Mouse (Mus musculus) midbrain, embryonic 11.5 days (tissue): ENCODE measurements around the gene Gm49510. TPM values are rescaled to one million over a fixed set of nuclear protein-coding genes. Genes with fewer than 3 reads are reported as not detected.
A peak's percentile ranks its signal among the peaks of the same experiment; 100 is the strongest.

Experiments
- ATAC-seq: fragments of 200-750 bp; cut with Nextera tagmentation; 2 replicates; pipeline ENCODE4 v1.8.0; 2017; ENCODE audit warnings: moderate TSS enrichment, moderate library complexity; ENCODE audit not compliant: low FRiP score
- DNase-seq: peaks from one replicate; pipeline ENCODE4 v3.0.0; 2015; ENCODE audit warnings: low spot score; ENCODE audit errors: missing footprints
- H3K27ac ChIP-seq: fragments of 300-500 bp; sonication (generic); 2 replicates; pipeline ENCODE4 v1.5.1; 2014; ENCODE audit warnings: low read depth, low read length
- H3K27me3 ChIP-seq: fragments of 300-500 bp; sonication (generic); 2 replicates; pipeline ENCODE4 v1.6.1; 2014; ENCODE audit warnings: mild to moderate bottlenecking, low read length, moderate library complexity, mixed read lengths; ENCODE audit not compliant: control insufficient read depth, insufficient read depth
- H3K36me3 ChIP-seq: fragments of 300-500 bp; sonication (generic); 2 replicates; pipeline ENCODE4 v1.6.1; 2014; ENCODE audit warnings: mild to moderate bottlenecking, low read length, moderate library complexity, mixed read lengths; ENCODE audit not compliant: control insufficient read depth, insufficient read depth
- H3K4me1 ChIP-seq: fragments of 300-500 bp; sonication (generic); 2 replicates; pipeline ENCODE4 v1.6.1; 2014; ENCODE audit warnings: low read length; ENCODE audit not compliant: control insufficient read depth, insufficient read depth
- H3K4me2 ChIP-seq: fragments of 300-500 bp; sonication (generic); 2 replicates; pipeline ENCODE4 v1.6.1; 2014; ENCODE audit warnings: mild to moderate bottlenecking, moderate library complexity
- H3K4me3 ChIP-seq: fragments of 300-500 bp; sonication (generic); 2 replicates; pipeline ENCODE4 v1.5.1; 2014; ENCODE audit warnings: low read depth, low read length
- H3K9ac ChIP-seq: fragments of 300-500 bp; sonication (generic); 2 replicates; pipeline ENCODE4 v1.6.1; 2014; ENCODE audit warnings: low read length
- H3K9me3 ChIP-seq: fragments of 300-500 bp; sonication (generic); 2 replicates; pipeline ENCODE4 v1.6.1; 2016; ENCODE audit warnings: low read length; ENCODE audit not compliant: control insufficient read depth
- WGBS: fragments of 180-500 bp; shearing (Covaris S2); extraction: QIAGEN DNeasy Blood & Tissue Kit; methylation state at CpG from one replicate; pipeline ENCODE4 v1.1.7; 2014; 5-methylcytosine and 5-hydroxymethylcytosine counted together
- polyA plus RNA-seq: library from polyadenylated mRNA; unstranded; fragments of >200 nt; fragmentation: Nextera tagmentation; extraction: Ambion mirVana; gene quantifications from 2 replicates; pipeline ENCODE4 v1.2.1, GENCODE M21; 2014

Gm49510 gene
- polyA plus RNA-seq, 1 experiment from 2014 or later: 0.11 TPM

DNA sequence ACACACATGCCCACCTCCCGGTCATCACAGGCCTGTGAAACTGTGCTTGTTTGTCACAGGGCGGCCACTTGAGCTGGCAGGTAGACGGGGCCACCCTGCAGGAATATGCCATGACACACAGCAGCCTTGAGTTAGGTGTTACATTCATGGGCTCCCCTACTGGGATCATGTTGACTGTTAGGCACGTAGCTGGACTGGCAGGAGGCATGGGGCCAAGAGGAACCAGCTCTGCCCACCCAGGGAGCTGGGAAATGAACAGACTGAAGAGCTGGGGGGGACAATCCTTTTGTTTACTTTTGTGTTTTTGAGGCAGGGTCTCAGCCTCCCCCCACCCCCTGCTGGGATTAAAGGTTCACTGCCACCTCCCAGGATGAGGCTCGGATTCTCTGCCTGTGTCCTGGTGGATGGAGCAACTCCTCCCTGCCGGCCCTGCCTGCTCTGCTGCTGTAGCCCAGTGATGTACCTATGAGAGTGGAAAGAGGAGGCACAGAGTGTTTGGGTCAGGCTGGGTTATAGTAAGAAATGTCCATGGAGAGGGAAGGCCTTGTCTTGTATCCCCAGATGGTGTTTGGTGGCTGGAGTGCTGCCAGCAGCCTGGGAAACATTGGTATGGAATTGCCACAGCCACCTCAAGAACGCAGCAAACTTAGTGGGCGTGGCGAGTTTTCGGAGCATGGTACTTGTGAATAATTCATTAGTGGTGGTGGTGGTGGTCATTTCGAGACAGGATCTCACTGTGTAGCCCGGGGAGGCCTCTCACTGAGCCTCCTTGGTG is 16.8 kb downstream of the Gm49510 start:
- WGBS: 58% methylated on average over 12 of the region's 12 CpGs
- no peak for DNase-seq
- H3K4me3 ChIP-seq: peak overlapping the region; percentile 21

DNA sequence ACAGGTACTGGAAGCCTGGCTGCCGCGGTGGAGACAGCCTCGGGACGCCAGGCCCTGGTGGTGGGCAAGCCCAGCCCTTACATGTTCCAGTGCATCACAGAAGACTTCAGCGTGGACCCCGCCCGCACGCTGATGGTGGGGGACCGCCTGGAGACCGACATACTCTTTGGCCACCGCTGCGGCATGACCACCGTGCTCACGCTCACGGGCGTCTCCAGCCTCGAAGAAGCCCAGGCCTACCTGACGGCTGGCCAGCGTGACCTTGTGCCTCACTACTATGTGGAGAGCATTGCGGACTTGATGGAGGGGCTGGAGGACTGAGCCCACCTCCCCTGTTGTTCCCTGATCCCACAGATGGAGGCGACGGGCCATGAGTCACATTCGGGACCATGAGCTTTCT is 18.7 kb downstream of the Gm49510 start:
- Histone ChIP-seq H3K27ac (no peak overlapping the region), H3K27me3 (no peaks in the 10 kb centered on the region), H3K4me1 (peaks cover 23% of the 10 kb centered on the region), H3K9me3 (no peaks in the 10 kb centered on the region), H3K9ac (no peak overlapping the region), H3K4me3 (no peak overlapping the region), H3K36me3 (peaks cover 4% of the 10 kb centered on the region; the same call in 1 of the 2 replicates), H3K4me2 (no peak overlapping the region)
- 96% methylated on average over 23 of the region's 23 CpGs for WGBS
- ATAC-seq (no peak), DNase-seq (no peak)

More for the DNA sequence above, 16.8 kb downstream of the Gm49510 start:
- Histone ChIP-seq H3K36me3 (peaks cover 4% of the 10 kb centered on the region; the same call in 1 of the 2 replicates), H3K9me3 (no peaks in the 10 kb centered on the region), H3K4me1 (peaks cover 23% of the 10 kb centered on the region), H3K27ac (0 out of 2 replicates have a peak overlapping the region, but pooled peaks have one; percentile 27), H3K9ac (peak overlapping the region; percentile 55), H3K27me3 (no peaks in the 10 kb centered on the region), H3K4me2 (peak overlapping the region; percentile 90)
- no peak; the same call in 1 of the 2 replicates for ATAC-seq

DNA sequence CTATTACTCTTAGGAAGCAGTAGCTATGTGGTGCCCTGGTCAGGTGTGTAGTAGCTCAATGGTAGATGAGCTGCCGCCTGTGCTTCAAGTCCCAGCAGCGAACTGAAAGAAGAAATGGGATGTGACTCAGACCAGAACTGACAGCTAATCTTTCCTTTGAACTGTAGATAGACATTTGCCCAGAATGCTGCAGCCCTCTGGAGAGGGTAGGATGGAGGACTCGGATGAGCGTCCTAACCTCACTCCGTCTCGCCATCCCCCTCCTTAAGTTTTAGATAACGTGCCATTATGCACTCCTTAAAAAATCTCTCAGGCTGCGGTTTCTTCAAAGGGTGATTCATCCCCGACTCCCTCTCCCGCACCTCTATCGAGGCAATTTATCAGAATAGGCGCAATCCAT is 20.4 kb downstream of the Gm49510 start:
- no peak overlapping the region for H3K4me2 ChIP-seq
- DNase-seq (no peak), ATAC-seq (no peak)
- H3K36me3 ChIP-seq: peaks cover 4% of the 10 kb centered on the region; the same call in 1 of the 2 replicates
- peaks cover 18% of the 10 kb centered on the region for H3K4me1 ChIP-seq
- H3K4me3 ChIP-seq: no peak overlapping the region
- H3K27ac ChIP-seq: no peak overlapping the region
- no peaks in the 10 kb centered on the region for H3K9me3 ChIP-seq
- H3K9ac ChIP-seq: no peak overlapping the region
- 88% methylated on average over 12 of the region's 12 CpGs for WGBS
- H3K27me3 ChIP-seq: no peaks in the 10 kb centered on the region

DNA sequence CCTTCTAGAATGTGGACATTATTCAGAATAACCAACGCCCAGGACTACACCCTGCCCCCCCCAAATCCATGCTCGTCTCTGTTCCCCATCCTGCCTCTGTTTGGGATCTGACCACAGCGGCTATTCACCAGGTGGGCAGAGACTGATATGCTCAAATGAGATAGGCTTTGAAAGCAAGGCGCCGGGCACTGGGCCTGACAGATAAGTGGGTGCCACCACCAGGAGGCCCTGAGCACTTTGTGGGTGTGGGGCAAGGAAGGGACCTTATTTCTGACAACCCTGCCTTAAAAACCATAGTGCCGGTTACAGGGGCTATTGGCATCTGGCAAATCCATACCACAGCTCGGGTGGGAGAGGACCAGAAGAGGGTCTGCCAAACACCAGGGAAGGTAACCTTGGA is 23.2 kb downstream of the Gm49510 start:
- ATAC-seq: no peak
- no peak for DNase-seq
- Histone ChIP-seq H3K27ac (no peak overlapping the region), H3K9me3 (no peaks in the 10 kb centered on the region), H3K4me2 (no peak overlapping the region), H3K4me1 (peaks cover 12% of the 10 kb centered on the region), H3K36me3 (peaks cover 2% of the 10 kb centered on the region; the same call in 1 of the 2 replicates), H3K9ac (no peak overlapping the region), H3K4me3 (no peak overlapping the region), H3K27me3 (peaks cover 2% of the 10 kb centered on the region; the same call in 1 of the 2 replicates)
- WGBS: 87% methylated on average over 7 of the region's 7 CpGs

DNA sequence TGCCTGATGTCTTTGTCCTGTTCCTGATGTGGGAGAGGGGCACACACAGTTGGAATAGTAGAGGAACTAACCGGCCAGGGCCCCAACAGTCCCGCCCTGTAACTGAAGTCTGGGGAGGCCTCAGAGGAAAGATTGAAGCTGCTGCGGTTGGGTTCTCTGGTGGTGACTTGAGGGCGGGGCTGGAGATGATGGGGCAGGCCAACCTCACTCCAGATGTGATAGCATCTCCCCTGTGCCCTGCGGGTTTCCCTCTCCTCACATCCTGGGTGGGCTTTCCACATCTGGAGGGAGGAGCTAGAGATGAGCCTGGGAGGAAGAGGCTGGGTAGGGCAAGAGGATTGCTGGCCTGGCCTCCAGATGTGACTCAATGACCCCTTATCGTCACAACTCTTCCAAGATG is 24.1 kb downstream of the Gm49510 start:
- Histone ChIP-seq H3K27ac (no peak overlapping the region), H3K4me1 (peaks cover 21% of the 10 kb centered on the region), H3K36me3 (no peaks in the 10 kb centered on the region), H3K4me2 (no peak overlapping the region), H3K9me3 (no peaks in the 10 kb centered on the region), H3K27me3 (peaks cover 2% of the 10 kb centered on the region; the same call in 1 of the 2 replicates), H3K4me3 (no peak overlapping the region), H3K9ac (no peak overlapping the region)
- ATAC-seq (no peak), DNase-seq (no peak)
- 74% methylated on average over 6 of the region's 6 CpGs for WGBS

DNA sequence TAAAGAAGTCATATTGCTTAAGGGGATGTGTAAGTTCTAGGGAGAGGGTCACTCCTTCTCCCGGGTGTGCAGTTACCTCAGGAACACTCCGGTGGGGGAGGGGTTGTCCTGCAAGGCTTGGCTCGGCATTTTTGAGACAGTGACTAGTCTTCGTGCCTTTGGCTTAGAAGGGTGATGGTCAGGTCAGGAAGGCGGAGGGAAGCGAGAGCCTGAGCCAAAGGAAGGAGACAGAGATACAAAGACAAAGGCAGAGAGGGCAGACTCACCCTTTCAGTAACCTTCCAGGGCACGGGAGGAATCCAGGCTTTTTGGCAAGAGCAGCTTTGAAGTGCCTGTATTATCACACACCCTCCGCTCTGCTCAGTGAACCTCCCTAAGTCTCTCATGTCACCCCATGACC is 25.7 kb downstream of the Gm49510 start:
- Histone ChIP-seq H3K4me1 (peaks cover 22% of the 10 kb centered on the region), H3K4me3 (no peak overlapping the region), H3K4me2 (no peak overlapping the region), H3K9ac (no peak overlapping the region), H3K9me3 (no peaks in the 10 kb centered on the region), H3K27me3 (peaks cover 2% of the 10 kb centered on the region; the same call in 1 of the 2 replicates), H3K36me3 (no peaks in the 10 kb centered on the region), H3K27ac (no peak overlapping the region)
- DNase-seq (no peak), ATAC-seq (no peak)
- 27% methylated on average over 8 of the region's 8 CpGs for WGBS

DNA sequence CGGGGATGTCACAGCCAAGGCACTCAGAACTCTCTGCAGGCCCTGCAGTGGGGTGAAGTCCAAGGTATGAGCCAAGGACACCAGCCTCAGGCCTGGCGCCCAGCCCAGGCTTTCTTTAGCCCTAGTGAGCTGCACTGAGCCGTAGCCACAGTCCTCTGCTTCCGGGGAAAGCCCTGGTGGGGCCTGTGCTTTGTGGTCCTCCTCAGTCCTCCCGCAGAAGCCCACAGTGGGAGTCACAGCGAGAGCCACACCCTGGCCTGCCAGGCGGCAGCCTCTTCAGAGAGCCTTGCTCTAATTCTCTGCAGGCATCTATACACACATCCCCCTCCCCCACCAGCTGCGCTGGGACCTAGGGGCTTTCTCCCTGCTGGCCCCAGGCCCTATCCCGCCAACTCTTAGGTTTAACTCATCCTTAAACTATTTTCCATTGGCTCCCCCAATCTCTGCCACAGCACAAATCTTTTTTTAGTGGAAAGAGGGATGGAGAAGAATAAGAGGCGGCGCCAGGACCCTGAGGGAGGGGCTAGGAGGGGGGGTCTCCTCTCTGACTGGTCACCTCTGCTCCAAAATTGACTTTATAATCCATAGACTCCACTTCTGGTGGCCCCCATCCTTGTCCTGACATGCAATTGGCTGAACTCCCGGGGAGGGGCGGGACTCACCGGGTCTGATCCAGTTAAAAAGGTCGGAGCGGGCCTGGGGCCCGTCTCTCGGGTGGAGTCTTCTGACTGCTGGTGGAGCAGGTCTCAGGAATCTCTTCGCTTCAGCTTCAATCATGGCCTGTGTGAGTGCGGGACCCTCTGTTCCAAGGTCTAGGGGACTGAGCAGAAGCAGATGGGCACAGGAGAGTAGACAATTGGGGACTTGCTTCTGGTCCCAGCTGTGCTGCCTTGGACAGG is 26.8 kb downstream of the Gm49510 start, which contains the start of gene Lgals1:
TSS of gene Lgals1 (plus strand) at position 705 of the 899 bp plus-strand sequence.
- peak; percentile 70 for ATAC-seq
- 4% methylated on average over 20 of the region's 20 CpGs for WGBS

DNA sequence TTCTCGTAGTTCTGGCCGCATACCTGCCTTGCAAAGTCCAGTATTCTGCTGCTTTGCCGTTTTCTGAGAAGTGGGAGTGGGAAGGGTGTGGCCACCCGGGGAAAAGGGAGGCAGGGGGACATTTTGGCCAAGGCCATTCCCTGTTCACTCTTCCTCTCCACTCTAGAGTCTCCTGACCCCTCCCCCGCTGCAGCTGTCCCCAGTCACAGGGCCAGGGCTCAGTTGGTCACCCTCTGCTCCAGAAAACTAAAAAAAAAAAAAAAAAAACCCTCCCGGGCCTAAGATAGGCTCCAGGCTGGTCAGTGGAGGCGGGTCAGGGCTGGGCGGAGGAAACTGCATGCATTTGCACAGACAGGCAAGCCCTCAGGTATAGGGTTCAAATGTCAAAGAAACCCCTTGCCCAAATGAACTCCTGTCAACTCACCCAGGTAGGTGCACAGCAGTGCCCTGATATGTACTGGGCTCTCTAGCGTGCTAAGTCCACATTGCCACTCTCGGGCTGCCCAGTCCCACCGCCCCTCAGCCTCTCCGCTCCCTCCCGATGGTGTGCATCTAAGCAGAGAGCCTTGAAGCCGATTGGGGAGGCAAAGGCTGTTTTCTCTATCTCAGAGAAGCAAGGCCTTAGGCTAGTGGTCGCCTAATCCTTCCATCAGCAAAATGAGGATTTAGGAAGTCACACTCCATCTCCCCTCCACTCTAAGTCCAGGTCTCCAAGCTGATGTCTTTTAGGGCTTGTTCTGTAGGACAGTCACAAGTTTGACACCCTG is 27.7 kb downstream of the Gm49510 start:
- Histone ChIP-seq H3K4me3 (peak overlapping the region; percentile 25; the same call in 1 of the 2 replicates), H3K9ac (peak overlapping the region; percentile 46; the same call in 1 of the 2 replicates), H3K9me3 (no peaks in the 10 kb centered on the region), H3K36me3 (no peaks in the 10 kb centered on the region), H3K4me2 (peak overlapping the region; percentile 54), H3K27ac (no peak overlapping the region), H3K27me3 (peaks cover 2% of the 10 kb centered on the region; the same call in 1 of the 2 replicates), H3K4me1 (peaks cover 22% of the 10 kb centered on the region)
- 21% methylated on average over 14 of the region's 15 CpGs for WGBS
- no peak for ATAC-seq
- peak; percentile 89 for DNase-seq

More for the DNA sequence above, 26.8 kb downstream of the Gm49510 start, which contains the start of gene Lgals1:
- peaks cover 22% of the 10 kb centered on the region for H3K4me1 ChIP-seq
- peaks cover 2% of the 10 kb centered on the region; the same call in 1 of the 2 replicates for H3K27me3 ChIP-seq
- peak within 1 kb of the TSS; percentile 54 for H3K4me2 ChIP-seq
- peak; percentile 91 for DNase-seq
- peak within 1 kb of the TSS; percentile 46 for H3K9ac ChIP-seq
- H3K4me3 ChIP-seq: peak within 1 kb of the TSS; percentile 25; the same call in 1 of the 2 replicates
- H3K36me3 ChIP-seq: no peaks in the 10 kb centered on the region
- no peaks in the 10 kb centered on the region for H3K9me3 ChIP-seq
- no peak within 1 kb of the TSS; the same call in 1 of the 2 replicates for H3K27ac ChIP-seq
